Mouse (Mus musculus): ENCODE results near the gene Gm3952.

The Gm3952 gene

DNA sequence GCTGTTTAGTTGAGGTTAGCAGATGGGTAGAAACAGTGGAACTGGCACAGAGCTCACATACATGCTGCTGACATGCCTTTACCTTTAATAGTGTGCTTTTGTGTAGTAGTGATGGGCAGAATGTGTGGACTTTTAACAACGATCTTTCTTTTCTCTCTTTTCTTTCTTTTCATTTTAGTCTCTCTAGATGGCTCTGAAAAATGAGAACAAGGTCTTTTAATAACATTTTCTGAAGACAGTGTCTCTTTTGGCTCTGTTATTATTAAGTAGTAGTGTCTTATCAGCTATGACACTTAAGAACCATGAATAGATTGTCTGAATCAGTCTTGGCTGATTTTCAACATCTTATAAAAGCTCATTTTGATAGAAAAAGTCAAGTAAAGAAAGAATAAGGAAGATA is at the start of gene Gm3952:
Gm3952 (minus strand) TSS at position 101 of the 400 bp plus-strand sequence.
- no peak for DNase-seq

DNA sequence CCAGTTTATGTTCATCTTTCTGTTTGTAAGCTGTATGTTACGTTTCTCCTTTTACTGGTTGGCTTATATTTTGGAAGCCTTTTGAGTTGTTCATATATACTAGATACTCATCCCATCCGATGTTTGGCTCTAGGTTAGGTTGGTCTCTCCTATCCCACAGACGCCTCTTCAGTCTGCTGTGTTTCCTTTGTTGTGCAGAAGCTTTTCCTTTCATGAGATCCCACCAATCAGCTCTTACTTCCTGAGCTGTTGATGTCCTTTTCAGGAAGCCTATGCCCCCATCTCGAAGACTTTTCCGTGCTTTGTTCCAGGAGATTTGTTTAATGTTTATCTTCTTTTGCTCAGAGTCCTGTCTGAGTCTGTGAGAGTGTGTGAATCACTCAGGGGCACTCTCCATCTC is 45.3 kb upstream of the Gm3952 start:
- no peak for DNase-seq

GRCm38 (mm10) chr8:128812521-128812920 is 14.0 kb upstream of the Gm3952 start:
- no peak for DNase-seq

- no peak for DNase-seq
Measured at GRCm38 (mm10) chr8:128735692-128736091, 62.8 kb downstream of the Gm3952 start.

GRCm38 (mm10) chr8:128734118-128734517 is 64.4 kb downstream of the Gm3952 start:
- DNase-seq, result no peak

- no peak for DNase-seq
Measured at GRCm38 (mm10) chr8:128732254-128732653, 66.2 kb downstream of the Gm3952 start.

GRCm38 (mm10) chr8:128727213-128727612 is 71.3 kb downstream of the Gm3952 start:
- no peak for DNase-seq

DNA sequence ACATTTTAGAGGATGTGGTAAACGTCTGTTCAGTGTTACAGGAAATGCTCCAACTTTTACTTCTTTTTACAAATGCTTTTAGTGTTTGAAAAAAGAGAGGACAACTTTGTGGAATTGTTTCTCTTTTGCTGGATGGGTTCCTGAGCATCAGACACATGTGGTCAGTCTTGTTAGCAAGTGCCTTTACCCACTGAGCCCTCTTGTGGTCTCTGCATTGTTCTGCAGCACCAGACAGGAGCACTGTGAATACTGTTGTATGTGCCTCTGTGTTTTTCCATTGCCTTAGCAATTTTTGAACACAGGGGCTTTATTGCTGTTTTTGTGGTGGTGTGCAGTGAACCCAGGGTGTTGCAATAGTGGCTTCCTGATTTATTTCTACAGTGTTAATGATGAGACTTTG is 73.7 kb downstream of the Gm3952 start:
- no peak for DNase-seq

GRCm38 (mm10) chr8:128716184-128716583 is 82.3 kb downstream of the Gm3952 start:
- no peak for DNase-seq

DNA sequence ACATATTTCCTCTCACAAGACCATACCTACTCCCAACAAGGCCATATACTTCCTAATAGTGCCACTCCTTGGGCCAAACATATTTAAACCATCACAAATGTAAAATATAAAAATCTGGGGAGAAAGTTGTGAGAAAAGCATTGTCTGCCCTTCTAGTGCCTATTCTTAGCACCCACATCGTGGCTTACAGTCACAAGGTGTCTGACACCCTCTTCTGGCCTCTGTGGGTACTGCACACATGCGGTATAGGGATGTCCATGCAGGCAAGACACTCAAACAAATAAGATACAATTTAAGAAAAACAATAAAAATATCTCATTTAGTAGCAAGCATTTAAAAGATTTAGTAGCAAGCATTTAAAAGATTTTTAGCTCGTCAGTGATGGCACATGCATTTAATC is 89.2 kb downstream of the Gm3952 start:
- peak; percentile 78 to 84 for DNase-seq

GRCm38 (mm10) chr8:128704836-128705235 is 93.7 kb downstream of the Gm3952 start:
- DNase-seq, result no peak

GRCm38 (mm10) chr8:128704376-128704775 is 94.1 kb downstream of the Gm3952 start:
- DNase-seq, result no peak

GRCm38 (mm10) chr8:128697945-128698344 is 100.5 kb downstream of the Gm3952 start:
- DNase-seq, result no peak

- DNase-seq, result no peak
Measured at GRCm38 (mm10) chr8:128696701-128697397, 101.6 kb downstream of the Gm3952 start.

All from thymus, postnatal 36 days (tissue).